Mouse (Mus musculus) liver, embryonic 11.5 days (tissue): ENCODE data around the gene Ppm1n. TPM values are rescaled to one million over a fixed set of nuclear protein-coding genes. Genes with fewer than 3 reads are reported as not detected.
A peak's percentile ranks its signal among the peaks of the same experiment; 100 is the strongest.

Experiments
- ATAC-seq: fragments of 200-750 bp; cut with Nextera tagmentation; replicated peaks from 2 replicates; pipeline ENCODE4 v1.8.0; 2017; ENCODE audit warnings: moderate number of reproducible peaks, mild to moderate bottlenecking, moderate TSS enrichment, moderate library complexity; ENCODE audit not compliant: low FRiP score
- DNase-seq: peaks from one replicate; pipeline ENCODE4 v3.0.0-alpha.2; 2017; ENCODE audit warnings: low spot score
- H3K27ac ChIP-seq: fragments of 300-500 bp; sonication (generic); 2 replicates; pipeline ENCODE4 v1.5.1; 2014; ENCODE audit warnings: mild to moderate bottlenecking, low read depth, low read length, control low read depth
- H3K27me3 ChIP-seq: fragments of 300-500 bp; sonication (generic); replicated peaks from 2 replicates; pipeline ENCODE4 v1.6.1; 2014; ENCODE audit warnings: low read length, mixed read lengths; ENCODE audit not compliant: control insufficient read depth, insufficient read depth
- H3K36me3 ChIP-seq: fragments of 300-500 bp; sonication (generic); 2 replicates; pipeline ENCODE4 v1.6.1; 2014; ENCODE audit warnings: mild to moderate bottlenecking, low read length, moderate library complexity, mixed read lengths; ENCODE audit not compliant: control insufficient read depth, insufficient read depth
- H3K4me1 ChIP-seq: fragments of 300-500 bp; sonication (generic); replicated peaks from 2 replicates; pipeline ENCODE4 v1.6.1; 2014; ENCODE audit warnings: low read length, mixed read lengths; ENCODE audit not compliant: control insufficient read depth, insufficient read depth
- H3K4me2 ChIP-seq: fragments of 300-500 bp; sonication (generic); 2 replicates; pipeline ENCODE4 v1.6.1; 2014; ENCODE audit warnings: mild to moderate bottlenecking, control low read depth, moderate library complexity
- H3K4me3 ChIP-seq: fragments of 300-500 bp; sonication (generic); 2 replicates; pipeline ENCODE4 v1.5.1; 2014; ENCODE audit warnings: low read depth, low read length, control low read depth
- H3K9ac ChIP-seq: fragments of 300-500 bp; sonication (generic); 2 replicates; pipeline ENCODE4 v1.6.1; 2014; ENCODE audit warnings: low read depth, low read length, control low read depth
- H3K9me3 ChIP-seq: fragments of 300-500 bp; sonication (generic); 2 replicates; pipeline ENCODE4 v1.6.1; 2016; ENCODE audit warnings: low read length, inconsistent platforms, mixed read lengths; ENCODE audit not compliant: control insufficient read depth
- WGBS: fragments of 180-500 bp; shearing (Covaris S2); extraction: QIAGEN DNeasy Blood & Tissue Kit; methylation state at CpG from one replicate; pipeline ENCODE4 v1.1.7; 2014; 5-methylcytosine and 5-hydroxymethylcytosine counted together
- polyA plus RNA-seq: library from polyadenylated mRNA; unstranded; fragments of >200 nt; fragmentation: Nextera tagmentation; extraction: Ambion mirVana; gene quantifications from 2 replicates; pipeline ENCODE4 v1.2.1, GENCODE M21; 2014

The Ppm1n gene
- polyA plus RNA-seq, 1 experiment from 2014 or later, result not detected

DNA sequence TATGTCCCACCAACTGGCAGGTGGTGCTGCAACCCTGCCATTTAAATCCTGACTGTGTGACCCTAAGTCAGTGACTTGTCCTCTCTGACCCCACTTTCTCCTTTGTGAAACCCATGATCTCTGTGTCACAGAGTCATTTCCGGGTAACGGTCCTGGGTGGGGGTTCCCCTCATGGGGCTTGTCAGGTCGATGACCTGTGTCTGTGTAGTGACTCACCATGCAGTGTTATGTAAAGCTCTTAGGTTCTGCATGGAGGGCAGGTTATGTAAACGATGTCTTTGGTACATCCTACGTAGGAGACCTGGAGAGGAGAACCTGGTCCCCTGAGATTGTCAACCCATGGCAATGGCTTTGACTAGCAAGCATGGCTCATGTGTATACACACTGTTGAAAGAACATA, 41.6 kb upstream of the Ppm1n start:
- no peak for DNase-seq
- Histone ChIP-seq H3K9me3 (no peaks in the 10 kb centered on the region), H3K4me2 (no peak overlapping the region), H3K27ac (no peak overlapping the region), H3K36me3 (no peaks in the 10 kb centered on the region), H3K4me3 (no peak overlapping the region), H3K9ac (no peak overlapping the region), H3K4me1 (peaks cover 17% of the 10 kb centered on the region), H3K27me3 (peaks cover 45% of the 10 kb centered on the region)
- no peak for ATAC-seq
- 59% methylated on average over 5 of the region's 5 CpGs for WGBS

DNA sequence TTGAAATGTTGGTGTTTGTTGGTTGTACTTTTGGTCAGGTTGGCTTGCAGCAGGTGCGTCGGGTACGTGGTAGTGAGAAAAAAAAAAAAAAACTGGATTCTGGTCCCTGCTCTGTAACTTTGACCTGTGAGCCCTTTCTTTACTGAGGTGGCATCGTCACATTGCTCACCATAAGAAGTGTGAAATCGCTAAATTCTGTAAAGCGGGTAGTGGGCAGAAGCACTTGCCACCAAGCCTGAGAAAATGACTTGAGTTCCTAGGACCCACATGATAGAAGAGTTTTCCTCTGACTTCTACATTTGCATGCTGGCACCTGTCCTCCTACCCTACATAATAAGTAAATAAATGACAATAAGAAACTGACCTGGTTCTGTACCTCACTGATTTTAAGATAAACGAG, 40.8 kb upstream of the Ppm1n start:
- WGBS, result 40% methylated on average over 7 of the region's 7 CpGs
- DNase-seq (no peak), ATAC-seq (no peak)
- peaks cover 51% of the 10 kb centered on the region for H3K27me3 ChIP-seq
- no peaks in the 10 kb centered on the region for H3K36me3 ChIP-seq
- H3K4me1 ChIP-seq, result peaks cover 10% of the 10 kb centered on the region
- no peak overlapping the region for H3K27ac ChIP-seq
- no peak overlapping the region for H3K9ac ChIP-seq
- no peak overlapping the region for H3K4me3 ChIP-seq
- H3K9me3 ChIP-seq, result no peaks in the 10 kb centered on the region
- peak overlapping the region; percentile 81 for H3K4me2 ChIP-seq

DNA sequence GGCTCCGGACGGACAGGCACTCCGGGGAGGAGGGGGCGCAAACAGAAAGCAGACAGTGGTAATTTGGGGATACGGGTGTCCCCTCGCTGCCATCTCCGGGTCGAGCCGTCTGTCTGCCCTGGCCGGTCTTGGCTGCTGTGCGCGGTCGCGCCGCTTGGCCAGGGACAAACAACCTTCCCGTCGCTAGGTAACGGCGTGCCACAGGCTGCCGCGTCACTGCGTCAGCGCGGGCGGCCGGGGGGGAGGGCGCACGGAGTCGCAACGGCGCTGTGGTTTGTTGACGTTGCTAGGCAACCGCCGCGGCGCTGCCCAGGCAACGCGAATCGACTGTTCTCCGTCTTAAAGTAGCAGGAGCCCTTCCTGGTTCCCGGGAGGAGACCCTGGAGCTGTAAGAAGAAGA, 40.0 kb upstream of the Ppm1n start:
- no peak overlapping the region for H3K27ac ChIP-seq
- no peaks in the 10 kb centered on the region for H3K9me3 ChIP-seq
- H3K4me1 ChIP-seq, result peaks cover 8% of the 10 kb centered on the region
- ATAC-seq (peak; percentile 90), DNase-seq (peak; percentile 93)
- peak overlapping the region; percentile 57 for H3K9ac ChIP-seq
- WGBS, result under 1% methylated on average over 38 of the region's 41 CpGs
- H3K36me3 ChIP-seq, result no peaks in the 10 kb centered on the region
- H3K27me3 ChIP-seq, result peaks cover 54% of the 10 kb centered on the region
- H3K4me2 ChIP-seq, result peak overlapping the region; percentile 81
- H3K4me3 ChIP-seq, result peak overlapping the region; percentile 50

DNA sequence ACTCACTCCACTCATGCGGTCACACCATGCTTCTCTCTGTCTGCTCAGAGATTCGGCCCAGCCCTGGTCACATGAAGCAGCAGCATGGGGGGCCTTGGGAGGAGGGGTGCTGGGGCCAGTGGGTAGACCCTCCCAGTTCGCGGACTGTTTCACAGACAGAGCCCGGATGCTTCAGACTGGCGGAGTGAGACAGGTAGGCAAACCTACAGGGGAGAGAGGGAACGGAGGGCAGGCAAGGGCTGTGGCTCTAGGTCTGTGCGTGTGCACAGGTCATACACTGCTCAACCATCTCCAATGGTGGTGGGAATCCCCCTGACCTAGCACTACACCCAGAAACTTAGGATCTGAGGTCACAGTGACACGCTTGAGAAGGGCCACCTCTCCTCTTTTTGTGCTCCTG, 39.6 kb upstream of the Ppm1n start:
- peak overlapping the region; percentile 81 for H3K4me2 ChIP-seq
- peak overlapping the region; percentile 50 for H3K4me3 ChIP-seq
- DNase-seq (no peak), ATAC-seq (peak; percentile 40)
- peak overlapping the region; percentile 57 for H3K9ac ChIP-seq
- H3K36me3 ChIP-seq, result no peaks in the 10 kb centered on the region
- peaks cover 54% of the 10 kb centered on the region for H3K27me3 ChIP-seq
- peaks cover 8% of the 10 kb centered on the region for H3K4me1 ChIP-seq
- H3K27ac ChIP-seq, result no peak overlapping the region
- H3K9me3 ChIP-seq, result no peaks in the 10 kb centered on the region
- WGBS, result 25% methylated on average over 9 of the region's 9 CpGs

DNA sequence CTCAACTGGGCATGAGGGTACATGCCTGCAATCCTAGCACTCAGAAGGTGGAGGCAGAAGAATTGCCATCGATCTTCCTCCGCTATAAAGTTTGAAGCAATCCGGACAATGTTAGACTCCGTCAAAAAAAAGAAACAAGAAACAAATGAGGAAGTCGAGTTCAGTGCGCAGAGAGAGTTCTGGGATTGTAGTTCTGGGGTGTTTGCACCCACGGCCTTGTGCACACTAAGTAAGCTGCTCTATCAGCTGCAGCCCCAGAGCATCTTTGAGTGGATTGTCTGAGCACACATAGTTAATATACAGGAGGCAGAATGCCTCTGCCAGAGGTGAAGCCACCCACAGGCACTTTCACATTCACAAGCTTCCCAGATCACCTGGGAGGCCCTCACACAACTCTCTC, 38.8 kb upstream of the Ppm1n start:
- Histone ChIP-seq H3K27ac (no peak overlapping the region), H3K36me3 (no peaks in the 10 kb centered on the region), H3K4me3 (no peak overlapping the region), H3K4me1 (peaks cover 8% of the 10 kb centered on the region), H3K4me2 (no peak overlapping the region), H3K9me3 (no peaks in the 10 kb centered on the region), H3K27me3 (peaks cover 59% of the 10 kb centered on the region), H3K9ac (no peak overlapping the region)
- ATAC-seq (no peak), DNase-seq (no peak)
- WGBS, result 55% methylated on average over 7 of the region's 7 CpGs

DNA sequence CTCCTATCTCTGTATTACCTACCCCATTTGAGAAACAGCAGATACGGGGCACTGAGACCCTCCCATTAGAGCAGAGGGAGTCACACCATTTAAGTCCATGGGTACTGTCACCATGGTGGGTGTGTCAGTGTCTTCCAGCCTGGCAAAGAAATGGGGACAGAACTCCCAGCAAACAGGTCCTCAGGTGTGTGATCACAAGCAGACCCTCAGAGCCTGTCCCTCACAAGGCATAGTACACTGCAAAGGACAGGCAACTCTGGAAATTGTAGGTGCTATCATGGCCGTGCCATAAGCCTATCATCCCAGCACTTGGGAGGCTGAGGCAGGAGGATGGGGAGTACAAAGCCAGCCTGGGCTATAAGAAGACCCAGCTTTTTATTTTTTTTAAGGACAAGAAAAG, 38.3 kb upstream of the Ppm1n start:
- H3K4me2 ChIP-seq, result no peak overlapping the region
- H3K4me1 ChIP-seq, result peaks cover 8% of the 10 kb centered on the region
- H3K4me3 ChIP-seq, result no peak overlapping the region
- no peaks in the 10 kb centered on the region for H3K9me3 ChIP-seq
- peaks cover 58% of the 10 kb centered on the region for H3K27me3 ChIP-seq
- H3K27ac ChIP-seq, result no peak overlapping the region
- no peaks in the 10 kb centered on the region for H3K36me3 ChIP-seq
- 66% methylated on average over 2 of the region's 2 CpGs for WGBS
- no peak for DNase-seq
- no peak overlapping the region for H3K9ac ChIP-seq
- ATAC-seq, result no peak

DNA sequence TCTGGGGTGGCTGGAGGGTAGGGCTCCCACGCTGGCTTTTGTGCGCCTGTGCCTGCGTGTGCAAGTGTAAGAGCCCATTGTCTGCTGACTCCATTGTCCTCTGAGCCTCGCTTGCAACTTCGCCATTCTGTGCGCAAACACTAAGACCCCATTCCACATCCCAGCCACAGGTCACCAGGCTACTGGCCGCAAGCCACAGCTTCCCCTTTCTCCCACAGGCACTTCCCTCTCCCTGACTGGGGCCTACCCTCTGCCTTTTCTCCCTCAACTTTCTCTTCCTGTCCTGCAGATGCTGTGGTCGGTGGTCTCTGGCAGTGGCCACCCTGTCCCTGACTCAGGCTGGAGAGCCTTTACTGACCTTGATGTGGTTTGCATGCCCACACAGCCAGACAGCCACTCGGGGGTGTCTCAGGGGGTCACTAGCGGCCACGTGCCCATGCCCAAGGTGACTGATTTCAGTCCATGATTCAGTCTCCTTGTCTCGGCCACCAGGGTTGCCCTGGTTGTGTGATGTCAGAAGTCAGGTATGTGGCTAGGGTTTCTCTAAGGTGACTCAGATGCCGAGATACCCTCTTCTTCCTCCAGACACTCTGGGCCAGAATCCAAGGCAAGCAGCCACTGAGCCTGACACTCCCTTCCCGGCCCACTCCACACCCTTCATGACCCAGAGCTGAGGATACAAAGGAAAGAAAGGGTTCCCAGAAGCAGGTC, 36.7 kb upstream of the Ppm1n start:
- H3K4me3 ChIP-seq, result no peak overlapping the region
- ATAC-seq (no peak), DNase-seq (no peak)
- no peak overlapping the region for H3K9ac ChIP-seq
- H3K9me3 ChIP-seq, result no peaks in the 10 kb centered on the region
- 32% methylated on average over 14 of the region's 14 CpGs for WGBS
- no peak overlapping the region for H3K4me2 ChIP-seq
- H3K27me3 ChIP-seq, result peaks cover 49% of the 10 kb centered on the region
- peaks cover 8% of the 10 kb centered on the region for H3K4me1 ChIP-seq
- no peak overlapping the region for H3K27ac ChIP-seq
- H3K36me3 ChIP-seq, result no peaks in the 10 kb centered on the region

DNA sequence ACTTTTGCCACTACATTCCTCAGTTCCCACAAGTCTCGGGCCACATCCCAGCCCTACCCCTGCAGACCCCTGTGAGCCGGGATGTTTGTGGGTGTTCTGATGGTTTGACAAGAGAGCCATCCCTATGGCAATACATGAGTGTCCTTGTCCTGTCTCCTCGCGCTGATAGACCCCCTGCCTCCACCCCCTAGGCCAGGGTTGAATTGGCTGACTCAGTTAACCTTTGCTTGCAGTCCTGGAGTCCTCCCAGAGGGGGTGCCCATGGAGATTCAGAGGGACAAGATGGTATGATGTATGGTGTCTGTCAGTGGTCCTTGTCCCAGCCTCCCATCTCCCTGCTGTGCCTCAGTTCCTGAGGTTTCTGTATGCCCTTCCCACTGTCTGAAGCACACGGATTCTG, 34.2 kb upstream of the Ppm1n start:
- Histone ChIP-seq H3K36me3 (no peaks in the 10 kb centered on the region), H3K4me2 (no peak overlapping the region), H3K4me1 (peaks cover 9% of the 10 kb centered on the region), H3K9me3 (no peaks in the 10 kb centered on the region), H3K9ac (no peak overlapping the region), H3K27me3 (peaks cover 41% of the 10 kb centered on the region), H3K4me3 (no peak overlapping the region), H3K27ac (no peak overlapping the region)
- DNase-seq (no peak), ATAC-seq (no peak)
- WGBS, result 40% methylated on average over 5 of the region's 5 CpGs

DNA sequence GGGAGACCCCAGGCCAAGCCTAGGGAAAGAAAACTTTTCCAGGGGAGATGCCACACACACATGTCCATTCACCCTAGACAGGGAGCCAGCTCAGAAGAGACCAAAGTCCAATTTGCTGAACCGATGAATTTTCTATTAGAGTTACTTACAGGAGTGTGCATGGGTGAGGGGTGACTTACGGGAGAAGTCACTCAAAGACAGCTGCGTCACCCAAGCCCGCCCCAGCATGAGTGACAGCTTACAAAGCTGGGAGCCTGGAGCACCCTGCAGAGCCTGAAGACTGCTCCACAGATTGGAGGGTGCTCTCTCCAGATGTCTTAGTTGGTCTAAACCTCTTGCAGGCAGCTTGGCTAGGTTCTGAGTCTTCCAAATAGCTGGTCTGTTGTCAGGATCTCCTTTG, 32.1 kb upstream of the Ppm1n start:
- no peaks in the 10 kb centered on the region for H3K9me3 ChIP-seq
- no peak overlapping the region for H3K4me3 ChIP-seq
- no peak overlapping the region for H3K27ac ChIP-seq
- H3K27me3 ChIP-seq, result peaks cover 36% of the 10 kb centered on the region
- H3K4me2 ChIP-seq, result no peak overlapping the region
- H3K36me3 ChIP-seq, result no peaks in the 10 kb centered on the region
- H3K9ac ChIP-seq, result no peak overlapping the region
- WGBS, result 35% methylated on average over 4 of the region's 4 CpGs
- ATAC-seq (no peak), DNase-seq (no peak)
- H3K4me1 ChIP-seq, result peaks cover 9% of the 10 kb centered on the region
